Mouse (Mus musculus): ENCODE results near the gene Wars2.

DNA sequence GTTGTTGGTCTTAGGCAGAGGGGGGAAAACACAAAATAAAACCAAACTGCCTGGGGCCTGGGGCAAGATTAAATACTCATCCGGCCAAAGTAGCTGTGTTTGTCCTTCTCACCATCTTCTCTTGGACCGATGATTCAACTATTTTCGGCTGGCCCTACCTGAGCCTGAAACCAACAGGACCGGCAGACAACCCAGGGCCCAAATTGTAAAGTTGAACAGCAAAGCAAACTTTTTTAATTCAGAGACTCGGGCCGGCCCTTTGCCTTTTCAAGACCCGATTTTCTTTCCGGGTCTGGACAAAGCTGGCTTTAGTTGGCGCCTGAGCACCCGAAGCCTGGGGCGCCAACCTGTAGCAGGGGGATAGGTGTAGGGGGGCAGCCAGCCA lies 115.5 kb downstream of the Wars2 start:
- TF ChIP-seq GATA1 (IDR thresholded peaks at IDR 0.05; ENCODE audit: borderline replicate concordance, low read length) (no peak), FLI1 (IDR thresholded peaks at IDR 0.05; ENCODE audit: low read length) (no peak)
